Mouse (Mus musculus) cerebellum, adult 11-12 months (tissue): Measurements from ENCODE around the gene Gprc5c.
A peak's percentile ranks its signal among the peaks of the same experiment; 100 is the strongest.

Experiments used
- DNase-seq: peaks from one replicate; pipeline ENCODE4 v3.0.0; 2022

Gprc5c gene

DNA sequence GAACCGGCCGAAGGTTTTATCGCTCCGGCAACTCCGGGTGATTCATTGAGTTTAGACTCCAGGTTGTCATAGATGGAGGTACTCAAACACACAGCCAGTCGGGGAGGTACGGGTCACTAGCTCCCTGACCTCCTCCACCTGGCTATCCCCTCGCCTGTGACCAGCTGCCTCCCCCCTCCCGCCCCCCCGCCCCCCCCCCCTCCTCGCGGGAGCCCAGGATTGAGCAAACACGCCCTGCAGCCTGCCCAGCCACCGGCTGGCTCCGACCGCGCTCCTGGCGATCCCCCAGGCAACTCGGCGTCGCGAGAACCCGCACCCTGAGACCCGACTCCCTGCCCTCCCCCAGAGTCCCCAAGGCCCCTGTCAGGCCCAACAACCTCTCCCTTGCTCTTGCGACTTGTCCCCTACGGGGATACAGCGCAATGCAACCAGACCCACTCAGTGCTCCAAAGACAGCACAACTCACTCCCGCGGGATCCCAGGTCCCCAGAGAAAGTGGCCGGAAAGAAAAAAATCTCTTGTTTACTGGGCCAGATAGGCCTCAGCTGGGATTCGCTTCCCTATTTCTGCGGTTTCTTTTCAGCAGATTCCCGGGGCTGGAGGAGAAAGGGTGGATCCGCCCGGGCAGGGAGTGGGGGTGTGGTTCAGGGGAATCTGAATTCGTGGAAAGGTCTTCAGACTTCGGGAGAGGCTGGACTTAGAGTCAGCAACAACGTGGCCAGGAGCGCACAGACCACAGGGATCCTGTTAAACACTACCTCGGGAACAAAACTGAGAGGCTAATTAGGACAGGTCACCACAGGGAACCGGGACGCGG lies at the start of gene Gprc5c:
TSS of gene Gprc5c (plus strand) at position 701 of the 817 bp plus-strand sequence.
- peak; percentile 84 for DNase-seq

DNA sequence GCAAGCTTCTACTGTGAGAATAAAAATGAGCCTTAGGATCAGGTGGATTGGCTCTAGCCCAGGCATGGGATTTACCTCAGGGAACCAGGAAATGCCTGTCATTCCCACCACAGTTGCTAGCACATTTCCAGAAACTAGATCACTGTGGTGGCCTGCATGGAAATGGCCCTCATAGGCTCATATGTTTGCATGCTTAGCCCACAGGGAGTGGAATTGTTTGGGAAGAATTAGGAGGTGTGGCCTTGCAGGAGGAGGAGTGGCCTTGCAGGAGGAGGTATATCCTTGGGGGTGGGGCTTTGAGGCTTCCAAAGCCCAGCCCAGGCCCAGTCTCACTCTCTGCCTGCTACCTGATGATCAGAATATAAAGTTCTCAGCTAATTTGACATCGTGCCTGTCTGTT lies 49.0 kb upstream of the Gprc5c start:
- DNase-seq = peak; percentile 44

DNA sequence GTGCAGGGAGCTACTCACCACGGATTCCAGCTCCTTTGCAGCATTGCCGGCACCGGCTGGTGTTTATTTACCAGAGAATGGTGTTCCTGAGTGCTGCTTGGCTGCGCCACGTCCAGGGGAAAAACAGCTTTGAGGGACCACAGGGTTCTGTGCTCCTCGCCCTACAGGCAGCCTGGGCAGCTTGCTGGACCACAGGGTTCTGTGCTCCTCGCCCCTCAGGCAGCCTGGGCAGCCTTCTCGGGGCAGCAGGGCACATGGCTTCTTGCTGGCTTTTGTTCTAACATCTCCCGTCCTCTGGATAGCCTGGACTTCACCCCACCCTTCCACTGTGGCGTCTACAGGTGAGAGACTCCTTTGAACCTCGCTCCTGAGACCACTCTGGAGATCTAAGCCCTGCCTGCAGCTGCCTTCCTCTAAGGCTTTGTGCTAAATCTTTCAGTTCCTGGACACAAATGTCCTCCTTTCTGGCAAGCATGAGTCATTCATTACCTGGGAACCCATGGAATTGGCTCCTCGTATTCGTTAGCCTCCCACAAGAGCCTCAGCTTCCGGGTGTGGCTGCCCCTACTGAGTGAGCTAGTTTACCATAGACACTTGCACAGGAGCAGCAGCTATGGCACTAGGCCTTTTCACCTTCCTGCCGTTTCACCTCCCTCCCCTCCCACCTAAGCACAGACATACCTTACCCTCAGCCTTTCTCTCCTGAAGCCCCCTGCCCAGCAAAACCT lies 48.2 kb upstream of the Gprc5c start:
- peak; percentile 52 for DNase-seq

DNA sequence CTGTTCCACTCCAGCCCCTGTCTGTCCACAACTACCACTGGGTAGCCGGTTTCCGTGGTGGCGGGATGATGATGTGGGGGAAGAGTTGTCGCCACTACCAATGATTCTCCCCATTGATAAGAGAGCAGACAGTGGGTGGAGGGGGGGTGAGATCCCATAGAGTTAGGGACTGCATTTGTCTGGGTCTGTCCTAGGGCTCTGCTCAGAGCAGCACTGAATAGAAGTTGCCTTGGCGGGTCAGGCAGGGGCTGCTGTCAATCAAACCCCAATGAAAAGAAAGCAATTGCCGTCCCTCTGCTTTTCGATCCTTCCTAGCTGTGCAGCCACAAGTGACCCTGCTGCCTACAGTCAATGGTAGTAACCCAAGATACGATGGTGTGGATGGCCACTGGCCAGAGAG lies 47.0 kb upstream of the Gprc5c start:
- DNase-seq = peak; percentile 49

- DNase-seq = no peak
Measured at GRCm38 (mm10) chr11:114807025-114807424, 43.9 kb upstream of the Gprc5c start.

- DNase-seq = peak; percentile 84
Measured at GRCm38 (mm10) chr11:114807686-114808427, 43.1 kb upstream of the Gprc5c start.

DNA sequence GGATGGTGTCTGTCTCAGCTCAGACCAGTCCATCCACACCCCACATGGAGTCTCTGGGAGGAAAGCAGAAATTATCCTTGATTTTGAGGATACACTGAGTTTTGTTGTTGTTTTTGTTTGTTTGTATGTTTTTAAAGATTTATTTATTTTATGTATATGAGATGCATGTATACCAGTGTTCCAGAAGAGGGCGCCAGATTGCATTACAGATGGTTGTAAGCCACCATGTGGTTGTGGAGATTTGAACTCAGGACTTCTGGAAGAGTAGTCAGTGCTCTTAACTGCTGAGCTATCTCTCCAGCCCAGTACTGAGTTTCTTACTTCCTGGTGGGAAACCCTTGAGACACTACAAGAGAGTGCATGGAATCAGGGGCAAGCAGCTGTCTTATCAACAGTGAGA lies 41.6 kb upstream of the Gprc5c start:
- no peak for DNase-seq

GRCm38 (mm10) chr11:114810344-114810743 lies 40.6 kb upstream of the Gprc5c start:
- DNase-seq = no peak

DNA sequence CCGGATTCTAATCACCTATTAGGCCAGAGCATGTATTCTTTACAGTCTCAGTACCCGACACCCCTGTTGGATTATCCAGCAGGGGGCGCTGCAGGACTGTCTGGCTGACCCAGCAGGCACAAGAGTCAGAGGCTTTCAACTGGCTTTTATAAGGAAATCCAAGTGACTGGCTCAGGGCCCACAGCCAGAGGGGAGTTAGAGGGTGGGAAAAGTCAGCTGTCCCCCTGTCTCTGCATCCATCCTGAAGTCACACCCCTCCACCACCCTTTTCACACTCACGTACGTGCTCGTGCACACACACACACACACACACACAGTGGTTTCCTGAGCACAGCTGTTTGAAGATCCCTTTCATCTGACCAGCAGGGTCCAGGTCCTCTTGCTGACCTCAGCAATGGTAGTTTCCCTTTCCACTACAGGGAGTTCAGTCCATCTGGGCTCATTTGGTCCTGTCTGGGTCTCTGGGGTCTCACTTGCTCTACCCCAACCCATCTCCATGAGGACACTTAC lies 38.2 kb upstream of the Gprc5c start:
- peak; percentile 89 for DNase-seq

DNA sequence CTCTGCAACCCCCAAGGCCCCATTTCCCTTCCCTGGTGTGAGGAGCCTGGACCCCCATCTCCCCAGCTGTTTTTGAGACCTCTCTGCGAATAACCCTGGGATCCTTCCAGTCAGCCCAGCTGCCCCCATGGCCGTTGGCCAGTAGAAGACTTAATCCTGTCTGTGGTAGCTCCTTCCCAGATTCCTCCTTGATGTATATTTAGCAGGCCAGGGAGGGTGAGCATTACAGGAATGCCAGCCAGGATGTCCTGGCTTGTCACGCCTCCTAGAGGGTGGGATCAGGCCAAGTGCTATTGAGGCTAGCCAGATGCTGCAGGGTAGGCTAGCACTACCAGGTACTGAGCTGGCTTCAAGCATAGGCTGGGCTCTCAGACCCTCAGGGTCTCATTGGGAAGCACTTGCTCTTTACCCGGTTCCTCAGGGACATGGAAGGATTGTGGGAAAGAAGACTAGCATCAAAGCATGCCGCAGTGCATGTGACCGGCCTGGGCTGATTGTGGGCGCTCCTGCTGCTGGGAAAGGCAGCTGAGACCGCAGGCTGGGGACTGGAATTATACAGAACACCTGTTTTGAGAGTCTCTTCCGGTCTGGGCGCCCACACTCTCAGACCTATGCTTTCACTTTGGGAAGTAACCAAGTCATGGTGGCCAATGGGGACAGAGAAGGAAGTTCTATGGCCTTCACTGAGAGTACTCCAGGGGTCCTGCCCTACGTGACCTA lies 35.9 kb upstream of the Gprc5c start:
- DNase-seq = no peak

GRCm38 (mm10) chr11:114816934-114817333 lies 34.0 kb upstream of the Gprc5c start:
- no peak for DNase-seq

DNA sequence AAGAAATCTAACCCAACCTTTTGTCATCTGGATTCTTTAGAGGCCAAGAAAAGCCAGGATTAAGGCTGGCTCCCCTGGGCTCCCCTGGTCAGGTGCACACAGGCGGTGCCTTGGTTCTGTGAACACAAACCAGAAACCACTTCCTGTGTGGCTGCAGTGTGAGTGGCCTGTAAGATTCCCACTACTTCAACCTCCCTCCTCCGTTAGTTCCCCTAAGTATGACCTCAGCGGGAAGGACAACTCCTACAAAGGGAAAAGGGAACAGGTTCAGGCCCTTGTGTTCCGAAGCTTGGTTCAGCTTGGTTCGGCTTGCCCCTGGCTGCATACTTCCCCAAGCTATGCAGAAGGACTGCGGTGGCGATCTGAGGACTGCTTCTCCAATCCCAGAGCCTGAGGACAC lies 32.8 kb upstream of the Gprc5c start:
- no peak for DNase-seq

GRCm38 (mm10) chr11:114819110-114819509 lies 31.8 kb upstream of the Gprc5c start:
- DNase-seq = no peak

GRCm38 (mm10) chr11:114820444-114820843 lies 30.5 kb upstream of the Gprc5c start:
- no peak for DNase-seq

GRCm38 (mm10) chr11:114821325-114821724 lies 29.6 kb upstream of the Gprc5c start:
- DNase-seq = no peak

GRCm38 (mm10) chr11:114822727-114823126 lies 28.2 kb upstream of the Gprc5c start:
- DNase-seq = peak; percentile 85

GRCm38 (mm10) chr11:114823199-114823725 lies 27.7 kb upstream of the Gprc5c start:
- DNase-seq = no peak

DNA sequence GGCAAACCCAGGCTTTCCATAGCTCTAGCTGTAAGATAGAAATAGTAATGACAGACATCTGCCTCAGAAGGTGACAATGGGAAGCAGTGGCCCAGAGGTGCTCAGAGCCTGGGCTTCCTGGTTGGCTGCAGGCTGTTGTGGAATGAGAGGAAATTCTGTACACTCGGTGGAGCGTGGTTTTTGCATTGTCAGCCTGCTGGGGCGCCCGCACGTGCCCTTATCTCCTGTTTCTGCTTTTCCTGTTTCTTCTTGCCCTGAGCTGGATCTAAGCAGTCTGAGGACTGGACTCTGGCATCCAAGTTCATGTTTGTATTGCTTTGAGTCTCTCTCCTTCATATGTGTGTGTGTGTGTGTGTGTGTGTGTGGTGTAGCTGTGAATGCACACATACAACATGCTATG lies 24.3 kb upstream of the Gprc5c start:
- DNase-seq = no peak

- DNase-seq = peak; percentile 97
Measured at GRCm38 (mm10) chr11:114829499-114830432, 21.2 kb upstream of the Gprc5c start.

- no peak for DNase-seq
Measured at GRCm38 (mm10) chr11:114830433-114830773, 20.5 kb upstream of the Gprc5c start.

GRCm38 (mm10) chr11:114833166-114833565 lies 17.8 kb upstream of the Gprc5c start:
- DNase-seq = peak; percentile 28
